Mouse (Mus musculus): ENCODE data around the gene Lrrc8c.
"Not testable (repeated sequence)": the region's sequence is repeated elsewhere in the genome, so short reads cannot be mapped to it uniquely, and the experiment has no call there.

Lrrc8c gene

DNA sequence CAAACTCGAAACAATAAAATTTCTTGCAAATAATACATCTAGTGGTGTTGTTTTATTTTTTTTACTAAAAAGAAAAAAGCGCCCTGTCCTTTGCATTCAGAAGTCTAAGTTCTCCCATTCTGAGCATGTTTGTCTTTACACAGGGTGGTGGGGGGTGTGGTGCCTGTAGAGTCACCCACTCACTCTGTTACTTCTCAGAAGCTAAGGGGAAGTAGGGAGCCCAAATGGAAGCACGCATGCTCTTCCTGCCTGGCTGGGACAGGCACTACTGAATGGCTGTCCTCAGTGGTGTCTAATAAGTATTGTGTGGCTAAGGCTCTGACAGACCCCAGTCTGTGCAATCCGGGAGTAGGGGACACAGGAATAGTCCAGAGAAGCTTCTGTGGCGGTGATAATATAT, 107.9 kb downstream of the Lrrc8c start:
- H3K36me3 ChIP-seq (ENCODE audit: insufficient read depth, low read length) = no peaks in the 10 kb centered on the region
- TF ChIP-seq POU5F1 (IDR thresholded peaks at IDR 0.05; ENCODE audit: borderline replicate concordance, low read length) (no peak), CTCF (conservative IDR thresholded peaks at IDR 0.05; ENCODE audit: low read length) (no peak), NANOG (IDR thresholded peaks at IDR 0.05; ENCODE audit: borderline replicate concordance, low read length) (no peak)
- H3K4me1 ChIP-seq (replicated peaks; ENCODE audit: low read depth, low read length) = no peaks in the 10 kb centered on the region
- no peaks in the 10 kb centered on the region for H3K27me3 ChIP-seq (ENCODE audit: insufficient read depth, low read length)
- H3K9me3 ChIP-seq (ENCODE audit: low read length) = no peaks in the 10 kb centered on the region
- H3K4me3 ChIP-seq (replicated peaks; ENCODE audit: low read length) = no peak overlapping the region

DNA sequence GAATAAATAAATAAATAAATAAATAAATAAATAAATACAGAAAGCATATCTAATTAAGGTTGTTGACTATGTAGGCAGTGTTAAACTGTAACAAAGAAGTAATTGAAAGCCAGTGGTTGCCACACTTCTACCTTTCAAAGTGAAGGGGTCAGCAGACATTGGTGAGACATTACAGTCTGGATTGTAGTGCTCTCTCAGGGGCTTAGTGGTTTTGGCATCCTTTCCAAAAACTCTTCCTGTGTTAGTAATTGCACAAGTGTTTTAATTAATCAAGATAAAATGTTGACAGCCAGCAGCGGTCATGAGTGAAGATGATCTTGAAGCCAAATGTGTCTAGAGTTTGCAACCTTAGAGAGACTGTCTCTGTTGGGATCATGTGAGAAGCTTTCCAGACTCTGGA, 110.8 kb downstream of the Lrrc8c start:
- TF ChIP-seq POU5F1 (IDR thresholded peaks at IDR 0.05; ENCODE audit: borderline replicate concordance, low read length) (no peak), NANOG (IDR thresholded peaks at IDR 0.05; ENCODE audit: borderline replicate concordance, low read length) (no peak), CTCF (conservative IDR thresholded peaks at IDR 0.05; ENCODE audit: low read length) (no peak)
- Histone ChIP-seq H3K4me3 (replicated peaks; ENCODE audit: low read length) (no peak overlapping the region), H3K9me3 (ENCODE audit: low read length) (no peaks in the 10 kb centered on the region), H3K36me3 (ENCODE audit: insufficient read depth, low read length) (no peaks in the 10 kb centered on the region), H3K27me3 (ENCODE audit: insufficient read depth, low read length) (no peaks in the 10 kb centered on the region), H3K4me1 (replicated peaks; ENCODE audit: low read depth, low read length) (no peaks in the 10 kb centered on the region)

DNA sequence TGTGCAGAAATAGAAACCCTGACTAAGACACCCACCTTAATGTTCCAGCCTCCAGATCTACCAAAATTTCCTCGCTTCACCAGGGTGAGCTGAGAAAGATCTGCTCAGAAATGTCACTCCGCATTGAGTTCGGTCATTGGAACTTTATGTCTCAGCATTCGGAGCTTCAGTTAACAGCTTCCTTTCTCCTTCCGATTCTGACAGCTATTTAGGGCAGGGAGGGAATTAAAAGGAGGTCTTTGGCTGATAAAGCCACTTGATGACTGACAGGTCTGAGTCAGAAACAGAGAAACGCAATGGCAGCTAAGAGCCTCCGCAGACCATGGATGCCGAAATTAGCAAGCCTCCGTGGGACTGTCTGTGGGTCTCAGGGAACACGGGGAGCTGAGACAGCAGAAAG, 112.9 kb downstream of the Lrrc8c start:
- peaks cover 13% of the 10 kb centered on the region for H3K4me1 ChIP-seq (replicated peaks; ENCODE audit: low read depth, low read length)
- H3K36me3 ChIP-seq (ENCODE audit: insufficient read depth, low read length) = no peaks in the 10 kb centered on the region
- TF ChIP-seq NANOG (IDR thresholded peaks at IDR 0.05; ENCODE audit: borderline replicate concordance, low read length) (no peak), CTCF (conservative IDR thresholded peaks at IDR 0.05; ENCODE audit: low read length) (no peak), POU5F1 (IDR thresholded peaks at IDR 0.05; ENCODE audit: borderline replicate concordance, low read length) (no peak)
- H3K9me3 ChIP-seq (ENCODE audit: low read length) = no peaks in the 10 kb centered on the region
- no peak overlapping the region for H3K4me3 ChIP-seq (replicated peaks; ENCODE audit: low read length)
- H3K27me3 ChIP-seq (ENCODE audit: insufficient read depth, low read length) = no peaks in the 10 kb centered on the region

DNA sequence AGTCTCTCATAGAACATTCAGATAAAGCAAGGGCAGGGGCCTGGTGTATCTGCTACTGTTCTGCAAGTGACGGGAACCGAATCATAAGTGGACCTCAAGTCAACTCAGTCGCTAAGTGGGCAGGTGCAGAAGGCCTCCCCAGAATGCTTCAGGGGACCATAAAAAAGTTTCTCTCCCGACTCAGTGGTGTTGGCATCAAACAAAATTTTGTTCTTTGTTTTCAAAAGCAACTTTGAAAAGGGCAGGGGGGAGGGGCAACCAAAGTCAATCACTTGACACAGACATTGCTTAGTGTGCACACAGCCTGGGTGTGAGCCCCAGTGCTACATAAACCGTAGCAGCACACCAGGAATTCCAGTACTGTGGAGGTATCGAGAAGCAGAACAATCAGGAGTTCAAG, 116.4 kb downstream of the Lrrc8c start:
- TF ChIP-seq CTCF (conservative IDR thresholded peaks at IDR 0.05; ENCODE audit: low read length) (no peak), POU5F1 (IDR thresholded peaks at IDR 0.05; ENCODE audit: borderline replicate concordance, low read length) (no peak), NANOG (IDR thresholded peaks at IDR 0.05; ENCODE audit: borderline replicate concordance, low read length) (no peak)
- Histone ChIP-seq H3K9me3 (ENCODE audit: low read length) (peaks cover 8% of the 10 kb centered on the region), H3K4me1 (replicated peaks; ENCODE audit: low read depth, low read length) (peaks cover 21% of the 10 kb centered on the region)

DNA sequence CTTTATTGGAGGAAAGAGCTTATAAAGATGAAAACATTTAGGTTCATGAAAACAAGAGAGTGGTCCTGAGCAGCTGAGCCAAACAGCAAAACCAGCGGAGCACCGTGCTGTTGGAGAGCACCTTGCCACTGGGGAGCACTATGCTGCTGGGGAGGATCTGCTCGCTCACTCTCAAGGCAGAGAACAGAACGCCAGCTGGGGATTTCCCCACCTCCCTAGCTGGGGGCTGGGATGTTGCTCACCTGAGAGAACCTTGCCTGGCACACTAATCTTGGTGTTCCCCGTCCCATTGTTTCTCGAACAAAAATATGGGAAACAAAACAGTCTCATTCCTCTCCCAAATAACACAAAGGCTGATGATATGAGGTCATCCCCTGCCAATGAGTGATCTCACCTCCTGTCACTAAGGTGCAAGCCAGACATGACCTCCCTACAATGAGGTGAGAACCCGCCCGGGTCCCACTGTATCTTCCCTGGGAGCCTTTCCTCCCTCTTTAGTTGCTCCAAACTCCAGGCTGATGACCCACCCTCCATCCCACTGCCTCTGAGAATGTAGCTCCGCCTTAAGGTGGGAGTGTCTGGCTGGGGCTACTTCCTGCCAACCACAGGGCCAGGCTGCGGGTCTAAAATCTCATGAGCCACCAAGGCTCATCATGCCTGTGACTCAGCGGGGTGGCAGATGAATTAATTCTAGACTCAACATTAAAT, 117.5 kb downstream of the Lrrc8c start:
- H3K27me3 ChIP-seq (ENCODE audit: insufficient read depth, low read length) = no peaks in the 10 kb centered on the region
- H3K9me3 ChIP-seq (ENCODE audit: low read length) = peaks cover 13% of the 10 kb centered on the region
- peak overlapping the region; percentile 35 for H3K4me3 ChIP-seq (replicated peaks; ENCODE audit: low read length)
- TF ChIP-seq NANOG (IDR thresholded peaks at IDR 0.05; ENCODE audit: borderline replicate concordance, low read length) = no peak
- TF ChIP-seq POU5F1 (IDR thresholded peaks at IDR 0.05; ENCODE audit: borderline replicate concordance, low read length) = no peak
- no peak for TF ChIP-seq CTCF (conservative IDR thresholded peaks at IDR 0.05; ENCODE audit: low read length)
- H3K36me3 ChIP-seq (ENCODE audit: insufficient read depth, low read length) = no peaks in the 10 kb centered on the region
- peaks cover 21% of the 10 kb centered on the region for H3K4me1 ChIP-seq (replicated peaks; ENCODE audit: low read depth, low read length)

More for the DNA sequence above, 116.4 kb downstream of the Lrrc8c start:
- H3K27me3 ChIP-seq (ENCODE audit: insufficient read depth, low read length) = no peaks in the 10 kb centered on the region
- H3K4me3 ChIP-seq (replicated peaks; ENCODE audit: low read length) = no peak overlapping the region
- no peaks in the 10 kb centered on the region for H3K36me3 ChIP-seq (ENCODE audit: insufficient read depth, low read length)

DNA sequence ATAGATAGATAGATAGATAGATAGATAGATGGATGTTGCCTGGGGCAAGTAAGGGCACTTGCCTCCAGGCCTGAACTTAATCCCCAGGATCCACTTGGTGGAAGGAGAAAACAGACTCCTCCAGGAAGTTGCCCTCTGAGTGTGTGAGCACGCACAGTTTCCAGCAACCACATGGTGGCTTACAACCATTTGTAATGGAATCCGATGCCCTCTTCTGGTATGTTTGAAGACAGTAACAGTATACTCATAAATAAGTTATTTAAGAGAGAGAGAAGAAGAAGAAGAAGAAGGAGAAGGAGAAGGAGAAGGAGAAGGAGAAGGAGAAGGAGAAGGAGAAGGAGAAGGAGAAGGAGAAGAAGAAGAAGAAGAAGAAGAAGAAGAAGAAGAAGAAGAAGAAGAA, 119.1 kb downstream of the Lrrc8c start:
- not testable (repeated sequence) for H3K4me3 ChIP-seq (replicated peaks; ENCODE audit: low read length); H3K36me3 ChIP-seq (ENCODE audit: insufficient read depth, low read length); H3K27me3 ChIP-seq (ENCODE audit: insufficient read depth, low read length)
- Histone ChIP-seq H3K9me3 (ENCODE audit: low read length) (peaks cover 13% of the 10 kb centered on the region), H3K4me1 (replicated peaks; ENCODE audit: low read depth, low read length) (peaks cover 33% of the 10 kb centered on the region)

DNA sequence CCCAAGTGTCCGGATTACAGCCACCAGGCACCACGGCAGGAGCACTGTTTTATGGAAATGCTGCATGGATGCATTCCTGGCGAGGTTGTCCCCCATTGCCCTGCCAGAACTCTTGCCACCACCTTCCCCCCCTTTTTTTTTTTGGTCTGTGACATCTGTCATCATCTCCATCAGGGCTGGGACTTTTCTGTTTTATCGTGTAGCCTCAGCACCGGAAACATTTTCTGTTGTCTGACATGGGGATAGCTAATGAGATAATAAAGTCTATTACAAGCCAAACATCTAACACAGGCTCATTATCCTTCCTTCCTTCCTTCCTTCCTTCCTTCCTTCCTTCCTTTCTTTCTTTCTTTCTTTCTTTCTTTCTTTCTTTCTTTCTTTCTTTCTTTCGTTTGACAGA, 119.7 kb downstream of the Lrrc8c start:
- Histone ChIP-seq H3K9me3 (ENCODE audit: low read length) (peaks cover 13% of the 10 kb centered on the region), H3K4me1 (replicated peaks; ENCODE audit: low read depth, low read length) (peaks cover 37% of the 10 kb centered on the region), H3K27me3 (ENCODE audit: insufficient read depth, low read length) (no peaks in the 10 kb centered on the region), H3K4me3 (replicated peaks; ENCODE audit: low read length) (no peak overlapping the region), H3K36me3 (ENCODE audit: insufficient read depth, low read length) (no peaks in the 10 kb centered on the region)
- TF ChIP-seq CTCF (conservative IDR thresholded peaks at IDR 0.05; ENCODE audit: low read length) = no peak
- no peak for TF ChIP-seq POU5F1 (IDR thresholded peaks at IDR 0.05; ENCODE audit: borderline replicate concordance, low read length)
- no peak for TF ChIP-seq NANOG (IDR thresholded peaks at IDR 0.05; ENCODE audit: borderline replicate concordance, low read length)

DNA sequence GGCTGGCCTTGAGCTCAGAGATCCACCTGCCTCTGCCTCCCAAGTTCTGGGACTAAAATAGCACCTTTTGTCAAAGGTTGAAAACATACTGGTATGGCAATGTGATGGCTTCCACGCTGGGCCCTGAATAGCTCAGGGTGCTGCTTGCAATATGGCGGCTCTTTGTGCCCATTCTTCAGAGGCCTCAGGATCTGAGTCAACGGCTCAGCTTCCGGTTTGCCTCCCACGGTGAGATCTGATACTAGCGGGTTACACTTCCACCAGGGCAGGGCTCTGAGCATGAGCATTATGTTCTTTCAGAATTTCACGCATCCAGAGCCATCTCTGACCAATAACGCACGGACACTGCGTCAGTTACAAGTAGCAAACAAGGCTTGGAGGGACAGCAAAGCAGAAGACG, 120.2 kb downstream of the Lrrc8c start:
- no peak for TF ChIP-seq POU5F1 (IDR thresholded peaks at IDR 0.05; ENCODE audit: borderline replicate concordance, low read length)
- no peak for TF ChIP-seq CTCF (conservative IDR thresholded peaks at IDR 0.05; ENCODE audit: low read length)
- no peak for TF ChIP-seq NANOG (IDR thresholded peaks at IDR 0.05; ENCODE audit: borderline replicate concordance, low read length)
- Histone ChIP-seq H3K27me3 (ENCODE audit: insufficient read depth, low read length) (no peaks in the 10 kb centered on the region), H3K4me1 (replicated peaks; ENCODE audit: low read depth, low read length) (peaks cover 37% of the 10 kb centered on the region)

DNA sequence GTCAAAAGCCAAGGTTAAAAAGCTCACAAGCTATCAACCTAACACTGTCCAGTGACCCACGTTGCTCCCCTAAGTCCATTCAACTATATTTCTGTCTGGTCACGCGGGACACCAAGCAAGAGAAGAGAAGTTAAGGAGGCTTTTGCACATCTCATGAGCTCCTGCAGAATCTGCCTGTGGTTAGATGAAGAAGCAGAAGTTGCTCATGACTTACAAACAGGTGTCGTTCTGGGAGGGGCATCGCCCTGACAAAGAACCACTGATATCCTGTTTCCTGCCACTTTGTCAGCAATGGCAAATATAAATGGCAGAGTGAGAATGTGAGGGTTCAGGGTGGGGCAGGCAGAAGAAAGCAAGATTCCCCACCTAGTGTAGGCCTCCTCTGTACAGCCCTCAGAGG, 123.3 kb downstream of the Lrrc8c start:
- Histone ChIP-seq H3K4me3 (replicated peaks; ENCODE audit: low read length) (no peak overlapping the region), H3K4me1 (replicated peaks; ENCODE audit: low read depth, low read length) (peaks cover 19% of the 10 kb centered on the region), H3K9me3 (ENCODE audit: low read length) (peaks cover 13% of the 10 kb centered on the region), H3K27me3 (ENCODE audit: insufficient read depth, low read length) (peaks cover 6% of the 10 kb centered on the region; the same call in 1 of the 2 replicates), H3K36me3 (ENCODE audit: insufficient read depth, low read length) (no peaks in the 10 kb centered on the region)
- TF ChIP-seq CTCF (conservative IDR thresholded peaks at IDR 0.05; ENCODE audit: low read length) (no peak), POU5F1 (IDR thresholded peaks at IDR 0.05; ENCODE audit: borderline replicate concordance, low read length) (no peak), NANOG (IDR thresholded peaks at IDR 0.05; ENCODE audit: borderline replicate concordance, low read length) (no peak)

More for the DNA sequence above, 120.2 kb downstream of the Lrrc8c start:
- Histone ChIP-seq H3K4me3 (replicated peaks; ENCODE audit: low read length) (no peak overlapping the region), H3K9me3 (ENCODE audit: low read length) (peaks cover 13% of the 10 kb centered on the region), H3K36me3 (ENCODE audit: insufficient read depth, low read length) (no peaks in the 10 kb centered on the region)

Data from E14TG2a.4 (cell line).